ENCODE assay signal across 25 mouse cellular contexts in genomic region chr13:52989005-52989404, GRCm38 (mm10). TPM values are rescaled to one million over a fixed set of nuclear protein-coding genes. Genes with fewer than 3 reads are reported as not detected.
DNase-seq lines count a peak whose midpoint lies in the region; ATAC-seq lines count a peak whose summit lies in the region.
"Had no signal": no experiment of that assay in that cellular context is flagged by ENCODE, and none has a peak within 500 bp of the region (broad histone marks: within the 10 kb centered on the region; RNA-seq: fewer than 3 reads in every experiment).

No protein-coding gene starts in this region.

- WGBS in liver, embryonic 12.5 days (ENCODE audit: insufficient replicate concordance), result 31% methylated on average over 16 of the region's 16 CpGs
- 79% methylated on average over 16 of the region's 16 CpGs for WGBS in kidney, embryonic 15.5 days
- WGBS in hindbrain, embryonic 10.5 days, result 91% methylated on average over 16 of the region's 16 CpGs

- 0 out of 2 replicates have a peak overlapping the region, but pooled peaks have one; percentile 14 for H3K4me2 ChIP-seq in liver, embryonic 12.5 days
- H3K4me2 ChIP-seq in kidney, embryonic 15.5 days, result no peak overlapping the region
- H3K4me2 ChIP-seq: embryonic facial prominence, embryonic 12.5 days; limb, embryonic 13.5 days; liver, embryonic 15.5 days; midbrain, embryonic 13.5 days; neural tube, embryonic 12.5 days had no signal

- DNase-seq in 416B (ENCODE audit: low read depth), result peak; percentile 90
- peak; percentile 21 for DNase-seq in thymus, postnatal 25 days
- DNase-seq in adrenal gland, postnatal 10 days, result no peak
- no peak for DNase-seq in hindbrain, embryonic 10.5 days (ENCODE audit: low spot score)
- DNase-seq: adrenal gland, postnatal 36 days; cerebellum, adult 11 months; cerebellum, postnatal 14 days; forebrain, postnatal 0 days; gastrocnemius, postnatal 25 days; heart, adult 2 months; kidney, adult 11 months; kidney, postnatal 4 days; layer of hippocampus, adult 9-11 months; retina, postnatal 1 day; right cerebral cortex, postnatal 25 days; spleen, adult 18-20 months had no signal

- no peak overlapping the region for H3K27ac ChIP-seq in liver, embryonic 12.5 days
- H3K27ac ChIP-seq in kidney, embryonic 15.5 days, result no peak overlapping the region
- H3K27ac ChIP-seq in hindbrain, embryonic 10.5 days, result no peak overlapping the region
- H3K27ac ChIP-seq: heart, adult 2 months; limb, embryonic 13.5 days; liver, embryonic 15.5 days; macrophage; midbrain, embryonic 13.5 days; neural tube, embryonic 12.5 days had no signal

- no peaks in the 10 kb centered on the region for H3K9me3 ChIP-seq in liver, embryonic 12.5 days (replicated peaks)
- no peaks in the 10 kb centered on the region for H3K9me3 ChIP-seq in kidney, embryonic 15.5 days (replicated peaks)
- no peaks in the 10 kb centered on the region for H3K9me3 ChIP-seq in hindbrain, embryonic 10.5 days
- H3K9me3 ChIP-seq: embryonic facial prominence, embryonic 12.5 days; limb, embryonic 13.5 days; liver, embryonic 15.5 days; midbrain, embryonic 13.5 days; neural tube, embryonic 12.5 days had no signal

- H3K9ac ChIP-seq in liver, embryonic 12.5 days, result no peak overlapping the region
- H3K9ac ChIP-seq in kidney, embryonic 15.5 days, result no peak overlapping the region
- H3K9ac ChIP-seq: embryonic facial prominence, embryonic 12.5 days; forebrain, postnatal 0 days; limb, embryonic 13.5 days; liver, embryonic 15.5 days; midbrain, embryonic 13.5 days; neural tube, embryonic 12.5 days had no signal

- H3K4me1 ChIP-seq in liver, embryonic 12.5 days, result 0 out of 2 replicates have a peak, but pooled peaks cover 6% of the 10 kb centered on the region
- H3K4me1 ChIP-seq in kidney, embryonic 15.5 days, result peaks cover 11% of the 10 kb centered on the region
- peaks cover 5% of the 10 kb centered on the region; the same call in 1 of the 2 replicates for H3K4me1 ChIP-seq in hindbrain, embryonic 10.5 days (replicated peaks)
- H3K4me1 ChIP-seq: midbrain, embryonic 13.5 days; neural tube, embryonic 12.5 days had no signal

- H3K4me3 ChIP-seq in liver, embryonic 12.5 days, result no peak overlapping the region
- no peak overlapping the region for H3K4me3 ChIP-seq in kidney, embryonic 15.5 days (replicated peaks)
- no peak overlapping the region for H3K4me3 ChIP-seq in hindbrain, embryonic 10.5 days
- H3K4me3 ChIP-seq: embryonic facial prominence, embryonic 12.5 days; heart, adult 2 months; limb, embryonic 13.5 days; liver, embryonic 15.5 days; midbrain, embryonic 13.5 days; neural tube, embryonic 12.5 days had no signal

- ATAC-seq in CD4-positive, CD25-positive, alpha-beta regulatory T cell, adult 4 months, result peak; percentile 14
- ATAC-seq in liver, embryonic 12.5 days, result no peak
- no peak for ATAC-seq in kidney, embryonic 15.5 days (replicated peaks; ENCODE audit: low FRiP score)
- ATAC-seq: forebrain, postnatal 0 days; midbrain, embryonic 13.5 days had no signal

- peaks cover 6% of the 10 kb centered on the region; the same call in 1 of the 2 replicates for H3K27me3 ChIP-seq in liver, embryonic 12.5 days (replicated peaks)
- H3K27me3 ChIP-seq in kidney, embryonic 15.5 days, result no peaks in the 10 kb centered on the region
- no peaks in the 10 kb centered on the region for H3K27me3 ChIP-seq in hindbrain, embryonic 10.5 days (ENCODE audit: insufficient read depth, poor library complexity, severe bottlenecking)
- H3K27me3 ChIP-seq: embryonic facial prominence, embryonic 12.5 days; neural tube, embryonic 12.5 days had no signal

- H3K36me3 ChIP-seq in liver, embryonic 12.5 days, result no peaks in the 10 kb centered on the region
- no peaks in the 10 kb centered on the region for H3K36me3 ChIP-seq in kidney, embryonic 15.5 days
- H3K36me3 ChIP-seq in hindbrain, embryonic 10.5 days, result no peaks in the 10 kb centered on the region
- H3K36me3 ChIP-seq: embryonic facial prominence, embryonic 12.5 days; limb, embryonic 13.5 days; liver, embryonic 15.5 days; midbrain, embryonic 13.5 days; neural tube, embryonic 12.5 days had no signal

RNA-seq across cellular contexts. Expression of gene Nfil3, which starts 8.1 kb away (rescaled TPM):
- 1 to 10 TPM; 1.7 to 3.7 TPM for polyA plus RNA-seq in CD4-positive, CD25-positive, alpha-beta regulatory T cell, adult 4 months (2017; shearing (Covaris generic))
- polyA plus RNA-seq in liver, embryonic 12.5 days (2016; fragmentation: Nextera tagmentation; extraction: Ambion mirVana), result 5.0 and 5.4 TPM in 2 replicates
- 20.4 and 22.5 TPM in 2 replicates for polyA plus RNA-seq in kidney, embryonic 15.5 days (2015; fragmentation: Nextera tagmentation; extraction: Ambion mirVana)
- total RNA-seq in adrenal gland, postnatal 10 days (2021), result 10 to 100 TPM; 23.0 to 83.7 TPM
- 21.9 and 25.9 TPM in 2 replicates for polyA plus RNA-seq in hindbrain, embryonic 10.5 days (2016; fragmentation: Nextera tagmentation; extraction: Ambion mirVana)

RNA-seq across cellular contexts. Expression of gene Auh, which starts 59.5 kb away (rescaled TPM):
- polyA plus RNA-seq in CD4-positive, CD25-positive, alpha-beta regulatory T cell, adult 4 months (2017; shearing (Covaris generic)), result 10 to 100 TPM; 32.7 to 47.4 TPM
- 30.1 and 32.6 TPM in 2 replicates for polyA plus RNA-seq in liver, embryonic 12.5 days (2016; fragmentation: Nextera tagmentation; extraction: Ambion mirVana)
- 56.4 and 57.0 TPM in 2 replicates for polyA plus RNA-seq in kidney, embryonic 15.5 days (2015; fragmentation: Nextera tagmentation; extraction: Ambion mirVana)
- 100 to 1,000 TPM; 113 to 127 TPM for total RNA-seq in adrenal gland, postnatal 10 days (2021)
- polyA plus RNA-seq in hindbrain, embryonic 10.5 days (2016; fragmentation: Nextera tagmentation; extraction: Ambion mirVana), result 38.3 and 44.5 TPM in 2 replicates

Comparison
In these comparisons a context has a peak if more than half of its experiments do, and no peak if none do; other contexts are left out.
1. DNase-seq: peak in 416B (single experiment) and thymus, postnatal 25 days (single experiment); none in adrenal gland, postnatal 10 days (single experiment) and hindbrain, embryonic 10.5 days (single experiment).